Mouse (Mus musculus): Measurements from ENCODE around the gene Akr1c13. TPM values are rescaled to one million over a fixed set of nuclear protein-coding genes. Genes with fewer than 3 reads are reported as not detected.
A peak's percentile ranks its signal among the peaks of the same experiment; 100 is the strongest.

Gene Akr1c13
- total and polyA plus RNA-seq, 2 experiments, result 30.1 to 231 TPM

- no peak within 1 kb of the TSS for H3K9ac ChIP-seq (ENCODE audit: low read depth, low read length)
- no peaks in the 10 kb centered on the region for H3K79me2 ChIP-seq (ENCODE audit: control insufficient read depth, insufficient read depth, low read length)
- DNase-seq (ENCODE audit: extremely low read depth, low read depth, low spot score), result no peak
- no peaks in the 10 kb centered on the region for H3K27me3 ChIP-seq (ENCODE audit: control insufficient read depth, insufficient read depth, low read length)
- H3K36me3 ChIP-seq (ENCODE audit: control insufficient read depth, insufficient read depth, low read length), result no peaks in the 10 kb centered on the region
- H3K4me3 ChIP-seq (ENCODE audit: insufficient read depth, low read depth, low read length), result no peak within 1 kb of the TSS
- H3K27ac ChIP-seq (replicated peaks; ENCODE audit: insufficient read depth, low read depth, low read length), result no peak within 1 kb of the TSS
- no peak for TF ChIP-seq POLR2A (IDR thresholded peaks at IDR 0.05; ENCODE audit: extremely low read depth, insufficient read depth, low read length)
- TF ChIP-seq CTCF (IDR thresholded peaks at IDR 0.05; ENCODE audit: low read depth, low read length), result no peak
- WGBS, result 73% methylated on average over 1 of the region's 1 CpGs
- H3K4me1 ChIP-seq (ENCODE audit: control insufficient read depth, insufficient read depth, low read length), result peaks cover 11% of the 10 kb centered on the region
These were observed 37.5 kb downstream of the Akr1c13 start, which contains the start of gene Akr1c19 for GRCm38 (mm10) chr13:4228441-4228840. TSS of gene Akr1c19 (plus strand) at chr13:4228700.

- Histone ChIP-seq H3K4me1 (ENCODE audit: control insufficient read depth, insufficient read depth, low read length) (peaks cover 14% of the 10 kb centered on the region), H3K79me2 (ENCODE audit: control insufficient read depth, insufficient read depth, low read length) (no peaks in the 10 kb centered on the region; the same call in 1 of the 2 replicates), H3K27ac (replicated peaks; ENCODE audit: insufficient read depth, low read depth, low read length) (peak overlapping the region; percentile 54; the same call in 1 of the 2 replicates), H3K4me3 (ENCODE audit: insufficient read depth, low read depth, low read length) (no peak overlapping the region), H3K36me3 (ENCODE audit: control insufficient read depth, insufficient read depth, low read length) (peaks cover 7% of the 10 kb centered on the region), H3K9ac (ENCODE audit: low read depth, low read length) (no peak overlapping the region), H3K27me3 (ENCODE audit: control insufficient read depth, insufficient read depth, low read length) (no peaks in the 10 kb centered on the region)
- TF ChIP-seq CTCF (IDR thresholded peaks at IDR 0.05; ENCODE audit: low read depth, low read length), result no peak
- no peak for TF ChIP-seq POLR2A (IDR thresholded peaks at IDR 0.05; ENCODE audit: extremely low read depth, insufficient read depth, low read length)
- DNase-seq (ENCODE audit: extremely low read depth, low read depth, low spot score), result peak; percentile 59
- 72% methylated on average over 8 of the region's 8 CpGs for WGBS
These were observed 40.1 kb downstream of the Akr1c13 start for GRCm38 (mm10) chr13:4230841-4231623.

GRCm38 (mm10) chr13:4233135-4233534 is 42.2 kb downstream of the Akr1c13 start:
- 35% methylated on average over 1 of the region's 1 CpGs for WGBS
- H3K4me3 ChIP-seq (ENCODE audit: insufficient read depth, low read depth, low read length), result no peak overlapping the region
- no peak overlapping the region for H3K9ac ChIP-seq (ENCODE audit: low read depth, low read length)
- no peak for TF ChIP-seq CTCF (IDR thresholded peaks at IDR 0.05; ENCODE audit: low read depth, low read length)
- TF ChIP-seq POLR2A (IDR thresholded peaks at IDR 0.05; ENCODE audit: extremely low read depth, insufficient read depth, low read length), result no peak
- H3K36me3 ChIP-seq (ENCODE audit: control insufficient read depth, insufficient read depth, low read length), result peaks cover 18% of the 10 kb centered on the region
- peaks cover 16% of the 10 kb centered on the region for H3K4me1 ChIP-seq (ENCODE audit: control insufficient read depth, insufficient read depth, low read length)
- H3K27ac ChIP-seq (replicated peaks; ENCODE audit: insufficient read depth, low read depth, low read length), result peak overlapping the region; percentile 67; the same call in 1 of the 2 replicates
- no peaks in the 10 kb centered on the region for H3K27me3 ChIP-seq (ENCODE audit: control insufficient read depth, insufficient read depth, low read length)
- no peak for DNase-seq (ENCODE audit: extremely low read depth, low read depth, low spot score)
- no peaks in the 10 kb centered on the region; the same call in 1 of the 2 replicates for H3K79me2 ChIP-seq (ENCODE audit: control insufficient read depth, insufficient read depth, low read length)

GRCm38 (mm10) chr13:4233536-4234172 is 42.7 kb downstream of the Akr1c13 start:
- no peaks in the 10 kb centered on the region; the same call in 1 of the 2 replicates for H3K79me2 ChIP-seq (ENCODE audit: control insufficient read depth, insufficient read depth, low read length)
- H3K27me3 ChIP-seq (ENCODE audit: control insufficient read depth, insufficient read depth, low read length), result no peaks in the 10 kb centered on the region
- H3K9ac ChIP-seq (ENCODE audit: low read depth, low read length), result peak overlapping the region; percentile 74
- TF ChIP-seq CTCF (IDR thresholded peaks at IDR 0.05; ENCODE audit: low read depth, low read length), result no peak
- TF ChIP-seq POLR2A (IDR thresholded peaks at IDR 0.05; ENCODE audit: extremely low read depth, insufficient read depth, low read length), result no peak
- H3K4me1 ChIP-seq (ENCODE audit: control insufficient read depth, insufficient read depth, low read length), result peaks cover 16% of the 10 kb centered on the region
- DNase-seq (ENCODE audit: extremely low read depth, low read depth, low spot score), result peak; percentile 99
- H3K4me3 ChIP-seq (ENCODE audit: insufficient read depth, low read depth, low read length), result peak overlapping the region; percentile 77
- peak overlapping the region; percentile 88 for H3K27ac ChIP-seq (replicated peaks; ENCODE audit: insufficient read depth, low read depth, low read length)
- H3K36me3 ChIP-seq (ENCODE audit: control insufficient read depth, insufficient read depth, low read length), result peaks cover 23% of the 10 kb centered on the region
- 22% methylated on average over 3 of the region's 3 CpGs for WGBS

GRCm38 (mm10) chr13:4244861-4245559 is 54.1 kb downstream of the Akr1c13 start:
- no peak overlapping the region for H3K4me3 ChIP-seq (ENCODE audit: insufficient read depth, low read depth, low read length)
- 23% methylated on average over 13 of the region's 13 CpGs for WGBS

More at GRCm38 (mm10) chr13:4244861-4245559, 54.1 kb downstream of the Akr1c13 start:
- Histone ChIP-seq H3K36me3 (ENCODE audit: control insufficient read depth, insufficient read depth, low read length) (peaks cover 48% of the 10 kb centered on the region), H3K4me1 (ENCODE audit: control insufficient read depth, insufficient read depth, low read length) (no peaks in the 10 kb centered on the region), H3K27me3 (ENCODE audit: control insufficient read depth, insufficient read depth, low read length) (no peaks in the 10 kb centered on the region), H3K27ac (replicated peaks; ENCODE audit: insufficient read depth, low read depth, low read length) (no peak overlapping the region), H3K9ac (ENCODE audit: low read depth, low read length) (no peak overlapping the region), H3K79me2 (ENCODE audit: control insufficient read depth, insufficient read depth, low read length) (no peaks in the 10 kb centered on the region)
- no peak for TF ChIP-seq POLR2A (IDR thresholded peaks at IDR 0.05; ENCODE audit: extremely low read depth, insufficient read depth, low read length)
- TF ChIP-seq CTCF (IDR thresholded peaks at IDR 0.05; ENCODE audit: low read depth, low read length), result no peak
- peak; percentile 55 for DNase-seq (ENCODE audit: extremely low read depth, low read depth, low spot score)

Measured in liver, adult 2 months (tissue).